Mouse (Mus musculus) thymus, postnatal 36 days (tissue): Measurements from ENCODE around the gene Kcnip4.

Source experiments
- DNase-seq, 2 experiments: peaks; one replicate each; pipeline ENCODE4 v3.0.0; 2022; ENCODE audit warnings: mixed read lengths in 2 of 2

Gene Kcnip4

DNA sequence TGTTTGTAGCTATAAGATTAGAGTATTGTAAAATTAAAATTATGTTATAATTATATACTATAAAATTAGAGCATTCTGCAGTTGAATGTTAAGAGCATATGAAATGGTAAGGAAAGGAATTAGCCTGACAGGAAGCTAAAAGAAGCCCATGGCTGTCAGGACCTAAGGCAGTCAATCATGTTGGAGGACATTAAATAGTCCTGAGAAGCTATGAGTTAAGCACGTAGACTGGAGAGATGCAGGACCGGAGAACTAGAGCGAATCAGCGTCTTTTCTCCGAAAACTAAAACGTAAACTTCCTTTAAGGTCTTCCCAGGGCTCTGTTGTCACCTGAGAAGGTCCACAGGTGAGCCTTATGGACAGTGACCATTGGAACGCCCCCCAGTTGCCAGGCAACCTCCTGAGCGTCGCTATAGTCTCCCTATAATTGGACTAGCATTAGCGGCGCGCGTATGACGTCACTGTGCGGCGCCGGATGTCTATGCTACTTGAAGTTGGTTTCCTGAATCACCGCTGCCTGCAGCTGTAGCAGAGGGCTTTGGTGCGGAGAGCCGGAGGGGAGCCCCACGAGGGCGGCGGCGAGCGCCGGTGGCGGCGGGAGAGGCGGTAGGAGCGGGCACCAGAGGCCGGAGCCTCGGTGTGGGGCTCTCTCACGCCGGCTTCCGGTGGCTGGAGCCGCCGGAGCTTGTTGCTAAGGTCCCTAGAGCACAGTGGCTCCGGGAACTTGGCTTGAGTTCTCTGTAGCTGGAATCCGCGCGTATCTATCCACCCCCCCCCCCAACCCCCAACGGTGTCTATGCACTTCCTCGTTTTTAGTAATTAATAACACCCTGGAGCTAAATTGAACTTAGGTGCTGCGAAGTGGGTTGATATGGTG is 1152.6 kb downstream of the Kcnip4 start:
- DNase-seq = peak; percentile 89 to 91

DNA sequence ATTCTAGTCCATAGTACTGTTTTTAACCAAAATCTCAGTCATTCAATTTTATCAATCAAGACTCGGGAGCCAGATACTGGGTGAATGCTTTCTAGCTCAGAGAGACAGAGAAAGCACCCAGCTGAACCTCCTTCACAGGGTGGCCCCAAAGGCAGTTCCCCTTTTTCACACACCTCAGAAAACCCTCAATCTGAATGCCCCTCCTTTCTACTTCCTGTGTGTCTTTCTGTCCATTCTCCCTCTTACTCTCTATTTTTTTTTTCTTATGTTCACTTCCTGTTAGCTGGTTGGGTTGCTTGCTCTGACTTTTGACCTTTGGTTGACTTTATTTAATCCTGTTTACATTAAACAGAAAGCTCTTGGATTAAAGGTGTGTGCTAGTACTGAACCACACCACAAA is 1175.4 kb downstream of the Kcnip4 start:
- no peak for DNase-seq

DNA sequence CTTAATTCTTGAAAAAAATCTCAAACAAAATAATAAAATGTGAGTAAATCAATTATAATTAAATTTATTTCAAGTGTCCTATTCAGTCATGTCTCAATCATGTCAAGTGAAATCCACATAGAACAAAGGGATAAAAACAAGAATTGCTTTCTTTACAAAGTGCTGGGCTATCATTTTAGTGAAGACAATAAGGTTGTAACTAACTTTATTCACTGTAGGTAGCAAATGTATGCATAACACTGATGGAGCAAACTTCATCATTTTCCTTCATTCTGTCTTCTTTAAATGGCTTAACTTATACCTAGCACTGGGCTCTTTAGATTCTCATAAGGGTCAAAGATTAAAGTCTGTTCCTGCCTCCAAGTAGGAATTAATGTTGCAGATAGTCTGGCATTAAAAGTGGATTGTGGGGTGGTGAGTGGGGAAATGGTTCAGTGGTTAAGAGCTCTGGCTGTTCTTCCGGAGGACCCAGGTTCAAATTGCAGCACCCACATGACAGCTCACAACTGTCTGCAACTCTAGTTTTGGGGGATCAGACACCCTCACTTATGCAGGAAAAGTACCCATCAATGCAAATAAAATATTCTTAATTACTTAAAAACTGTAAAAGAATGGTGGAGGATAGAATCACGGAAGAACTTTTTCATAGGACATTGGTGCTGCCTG is 1178.6 kb downstream of the Kcnip4 start:
- DNase-seq = no peak

DNA sequence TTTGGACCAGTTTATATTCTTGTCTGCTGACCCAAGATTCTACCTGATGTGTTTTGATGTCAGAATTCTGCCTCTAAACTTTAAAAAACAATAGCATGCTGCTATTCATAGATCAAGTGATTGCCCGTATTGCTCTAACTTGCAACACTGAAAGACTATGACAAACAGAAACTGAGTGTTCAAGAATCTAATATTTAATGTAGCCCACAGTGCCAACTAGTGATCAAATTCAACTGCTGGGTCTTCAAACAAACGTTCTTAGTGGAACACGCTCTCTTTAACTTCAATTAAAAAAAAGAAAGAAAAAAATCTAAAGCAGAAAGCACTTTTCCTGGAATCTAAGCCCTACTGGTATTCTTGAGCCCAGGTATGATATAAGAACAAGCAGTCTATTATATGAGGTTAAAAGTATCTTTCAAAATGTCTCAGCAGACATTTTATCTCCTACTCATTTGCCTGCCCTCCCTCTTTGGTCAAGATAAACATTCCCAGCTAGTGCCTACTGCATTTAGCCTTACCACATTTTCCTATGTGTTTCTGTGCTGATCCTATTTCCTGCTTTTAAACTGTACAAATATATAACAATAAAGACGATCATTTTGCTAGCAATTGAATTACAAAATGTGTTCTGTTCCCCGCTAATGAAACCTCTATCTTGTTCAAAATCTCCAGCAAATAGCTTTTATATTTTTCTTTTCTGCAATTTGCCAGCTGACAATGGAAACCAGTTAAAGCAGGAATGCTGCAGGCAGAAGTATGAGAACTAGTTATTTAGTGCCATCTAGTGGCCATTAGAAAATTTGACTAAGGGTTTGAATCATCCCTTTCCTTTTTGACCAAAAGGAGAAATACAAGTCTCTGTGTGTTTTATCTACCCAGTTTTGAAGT is 1179.4 kb downstream of the Kcnip4 start:
- DNase-seq = no peak

DNA sequence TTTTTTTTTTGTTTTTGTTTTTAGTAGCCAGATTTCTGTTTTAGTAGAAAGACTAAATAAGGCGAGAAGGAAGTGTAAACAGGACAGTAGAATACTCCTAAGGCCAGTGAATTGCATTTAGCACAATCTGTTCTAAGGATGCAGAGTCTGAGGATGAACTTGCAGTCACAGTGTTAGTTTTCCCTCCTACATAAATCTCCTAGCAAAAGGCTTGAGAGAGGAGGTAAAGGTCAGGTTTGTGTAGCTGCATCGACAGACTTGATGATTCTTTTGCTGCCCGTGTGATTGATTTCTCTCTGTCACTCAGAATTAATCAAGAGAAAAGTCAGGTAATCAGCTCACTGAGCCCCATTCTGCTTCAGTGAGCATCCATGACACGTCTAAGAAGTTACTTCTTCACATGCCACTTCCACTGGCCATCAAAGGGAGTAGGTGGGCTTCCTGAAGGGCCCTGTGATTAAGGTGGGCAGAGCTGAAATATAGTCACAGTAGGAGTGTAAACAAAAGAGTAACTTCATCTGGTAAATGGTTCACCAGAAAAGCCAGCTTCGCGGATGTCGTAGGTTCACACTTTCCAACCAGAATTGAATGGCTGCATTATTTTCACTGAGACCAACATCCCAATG is 1183.8 kb downstream of the Kcnip4 start:
- DNase-seq = no peak
